Mouse (Mus musculus): ENCODE measurements around the gene Wfdc21. TPM values are rescaled to one million over a fixed set of nuclear protein-coding genes. Genes with fewer than 3 reads are reported as not detected.

The Wfdc21 gene
- polyA plus RNA-seq, 1 experiment, result 0.77 TPM

- Histone ChIP-seq H3K4me1 (ENCODE audit: control insufficient read depth, insufficient read depth, low read length) (no peaks in the 10 kb centered on the region), H3K4me3 (ENCODE audit: insufficient read depth, low read depth, low read length) (no peak overlapping the region), H3K27ac (ENCODE audit: insufficient read depth, low read depth, low read length) (no peak overlapping the region), H3K27me3 (replicated peaks; ENCODE audit: control insufficient read depth, insufficient read depth, low read length) (0 out of 2 replicates have a peak, but pooled peaks cover 1% of the 10 kb centered on the region), H3K36me3 (ENCODE audit: control insufficient read depth, insufficient read depth, low read length) (no peaks in the 10 kb centered on the region)
- TF ChIP-seq CTCF (conservative IDR thresholded peaks at IDR 0.05; ENCODE audit: insufficient read depth, insufficient read length, low read depth, low read length), result no peak
- no peak for TF ChIP-seq POLR2A (IDR thresholded peaks at IDR 0.05; ENCODE audit: low read depth, low read length)
- no peak for DNase-seq
Measured at GRCm38 (mm10) chr11:83720766-83721165, 26.0 kb upstream of the Wfdc21 start.

DNA sequence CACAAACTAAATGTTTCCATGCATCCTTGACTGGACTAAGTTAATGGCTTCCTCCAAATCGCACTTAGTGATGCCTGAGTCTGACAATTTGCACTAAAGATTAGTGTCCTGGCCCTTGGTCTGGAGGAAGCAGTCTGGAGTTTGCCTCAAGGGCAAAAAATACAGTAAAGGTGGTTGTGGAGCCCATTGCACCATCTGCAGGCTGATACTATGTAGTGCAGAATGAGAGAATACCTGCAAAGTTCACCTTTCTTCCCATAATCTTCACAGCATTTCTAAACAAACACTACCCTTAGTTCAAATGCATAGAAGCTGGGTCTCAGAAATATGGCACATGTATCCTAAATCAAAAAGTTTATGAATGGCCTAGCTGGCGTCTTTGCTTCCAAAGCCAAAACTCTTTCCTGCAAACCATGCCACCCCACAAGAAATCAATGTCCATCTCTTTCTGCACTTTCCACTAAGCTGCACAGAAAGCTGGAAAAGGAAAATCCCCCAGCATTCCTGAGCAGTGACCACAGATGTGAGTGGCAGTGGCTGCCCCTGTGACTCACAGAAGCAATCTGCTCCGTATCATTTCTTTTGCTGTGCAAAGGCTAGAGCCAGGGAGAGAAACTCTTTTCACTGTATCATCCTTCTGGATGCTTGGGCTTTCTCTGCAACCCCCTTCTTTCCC lies 17.8 kb upstream of the Wfdc21 start:
- no peaks in the 10 kb centered on the region for H3K36me3 ChIP-seq (ENCODE audit: control insufficient read depth, insufficient read depth, low read length)
- H3K4me3 ChIP-seq (ENCODE audit: insufficient read depth, low read depth, low read length), result no peak overlapping the region
- no peaks in the 10 kb centered on the region for H3K27me3 ChIP-seq (replicated peaks; ENCODE audit: control insufficient read depth, insufficient read depth, low read length)
- no peak overlapping the region for H3K27ac ChIP-seq (ENCODE audit: insufficient read depth, low read depth, low read length)
- H3K4me1 ChIP-seq (ENCODE audit: control insufficient read depth, insufficient read depth, low read length), result no peaks in the 10 kb centered on the region
- 58% methylated on average over 3 of the region's 3 CpGs for WGBS
- TF ChIP-seq CTCF (conservative IDR thresholded peaks at IDR 0.05; ENCODE audit: insufficient read depth, insufficient read length, low read depth, low read length) (peak; percentile 49), POLR2A (IDR thresholded peaks at IDR 0.05; ENCODE audit: low read depth, low read length) (no peak)
- peak; percentile 14 for DNase-seq

- DNase-seq, result no peak
- no peaks in the 10 kb centered on the region for H3K36me3 ChIP-seq (ENCODE audit: control insufficient read depth, insufficient read depth, low read length)
- H3K4me1 ChIP-seq (ENCODE audit: control insufficient read depth, insufficient read depth, low read length), result no peaks in the 10 kb centered on the region
- no peak overlapping the region for H3K4me3 ChIP-seq (ENCODE audit: insufficient read depth, low read depth, low read length)
- H3K27ac ChIP-seq (ENCODE audit: insufficient read depth, low read depth, low read length), result no peak overlapping the region
- H3K27me3 ChIP-seq (replicated peaks; ENCODE audit: control insufficient read depth, insufficient read depth, low read length), result no peaks in the 10 kb centered on the region
- WGBS, result 100% methylated on average over 1 of the region's 1 CpGs
- TF ChIP-seq POLR2A (IDR thresholded peaks at IDR 0.05; ENCODE audit: low read depth, low read length) (no peak), CTCF (conservative IDR thresholded peaks at IDR 0.05; ENCODE audit: insufficient read depth, insufficient read length, low read depth, low read length) (no peak)
Measured at GRCm38 (mm10) chr11:83731116-83731515, 15.6 kb upstream of the Wfdc21 start.

DNA sequence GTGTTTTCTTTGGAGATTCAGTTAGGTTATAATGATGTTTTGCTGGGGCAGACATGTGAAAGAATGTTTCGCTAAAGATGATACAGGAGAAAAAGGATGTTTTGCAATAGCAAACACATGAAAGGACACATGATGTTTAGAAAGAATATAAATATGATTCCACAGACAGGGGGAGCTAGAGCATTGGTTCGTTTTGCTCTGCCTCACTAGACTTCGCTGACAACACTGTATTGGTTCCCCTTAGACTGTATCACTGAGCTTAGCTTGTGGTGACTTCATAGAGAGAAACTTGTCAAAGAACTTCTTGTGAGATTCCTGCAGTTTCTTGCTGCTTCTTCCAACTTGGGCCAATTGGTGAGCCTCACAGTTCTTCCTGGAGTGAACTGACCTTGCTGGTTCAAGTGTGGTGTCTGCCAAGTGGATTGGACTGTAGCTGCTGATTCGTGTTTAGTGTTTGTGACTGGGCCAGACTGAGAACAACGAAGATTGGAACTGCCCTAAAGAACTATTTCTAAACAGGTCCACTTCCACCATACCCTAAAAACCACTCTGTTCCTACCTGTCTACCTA lies 13.6 kb upstream of the Wfdc21 start:
- WGBS, result 76% methylated on average over 5 of the region's 5 CpGs
- DNase-seq, result no peak
- no peak overlapping the region for H3K27ac ChIP-seq (ENCODE audit: insufficient read depth, low read depth, low read length)
- no peak overlapping the region for H3K4me3 ChIP-seq (ENCODE audit: insufficient read depth, low read depth, low read length)
- TF ChIP-seq CTCF (conservative IDR thresholded peaks at IDR 0.05; ENCODE audit: insufficient read depth, insufficient read length, low read depth, low read length) (no peak; the same call in 1 of the 2 replicates), POLR2A (IDR thresholded peaks at IDR 0.05; ENCODE audit: low read depth, low read length) (no peak)
- H3K27me3 ChIP-seq (replicated peaks; ENCODE audit: control insufficient read depth, insufficient read depth, low read length), result no peaks in the 10 kb centered on the region
- H3K4me1 ChIP-seq (ENCODE audit: control insufficient read depth, insufficient read depth, low read length), result no peaks in the 10 kb centered on the region
- H3K36me3 ChIP-seq (ENCODE audit: control insufficient read depth, insufficient read depth, low read length), result no peaks in the 10 kb centered on the region

GRCm38 (mm10) chr11:83734215-83734614 lies 12.5 kb upstream of the Wfdc21 start:
- Histone ChIP-seq H3K36me3 (ENCODE audit: control insufficient read depth, insufficient read depth, low read length) (no peaks in the 10 kb centered on the region), H3K4me3 (ENCODE audit: insufficient read depth, low read depth, low read length) (no peak overlapping the region), H3K27me3 (replicated peaks; ENCODE audit: control insufficient read depth, insufficient read depth, low read length) (no peaks in the 10 kb centered on the region), H3K27ac (ENCODE audit: insufficient read depth, low read depth, low read length) (no peak overlapping the region), H3K4me1 (ENCODE audit: control insufficient read depth, insufficient read depth, low read length) (no peaks in the 10 kb centered on the region)
- 79% methylated on average over 1 of the region's 1 CpGs for WGBS
- no peak for DNase-seq
- no peak for TF ChIP-seq POLR2A (IDR thresholded peaks at IDR 0.05; ENCODE audit: low read depth, low read length)
- TF ChIP-seq CTCF (conservative IDR thresholded peaks at IDR 0.05; ENCODE audit: insufficient read depth, insufficient read length, low read depth, low read length), result no peak

DNA sequence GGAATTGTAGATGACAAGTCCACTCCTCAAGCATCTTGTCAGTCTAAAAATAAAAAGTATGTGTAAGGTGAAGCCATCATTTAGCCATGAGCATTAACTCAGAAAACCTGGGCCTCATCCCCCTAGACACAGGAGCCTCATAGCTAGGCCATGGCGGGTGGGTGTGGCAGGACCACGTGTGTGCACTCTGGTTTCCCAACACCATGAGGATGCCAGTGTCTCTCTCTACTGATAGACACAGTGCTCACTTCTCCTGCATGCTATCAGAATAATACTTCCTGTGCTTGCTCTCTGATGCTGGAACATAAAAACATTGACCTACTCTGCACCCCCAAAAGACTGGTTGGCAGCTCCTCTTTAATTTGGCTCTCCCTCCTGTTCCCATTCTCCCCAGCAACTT lies 10.9 kb upstream of the Wfdc21 start:
- H3K27me3 ChIP-seq (replicated peaks; ENCODE audit: control insufficient read depth, insufficient read depth, low read length), result no peaks in the 10 kb centered on the region; the same call in 1 of the 2 replicates
- DNase-seq, result no peak
- TF ChIP-seq CTCF (conservative IDR thresholded peaks at IDR 0.05; ENCODE audit: insufficient read depth, insufficient read length, low read depth, low read length) (no peak), POLR2A (IDR thresholded peaks at IDR 0.05; ENCODE audit: low read depth, low read length) (no peak)
- no peak overlapping the region for H3K27ac ChIP-seq (ENCODE audit: insufficient read depth, low read depth, low read length)
- WGBS, result 81% methylated on average over 2 of the region's 2 CpGs
- H3K4me3 ChIP-seq (ENCODE audit: insufficient read depth, low read depth, low read length), result no peak overlapping the region
- H3K36me3 ChIP-seq (ENCODE audit: control insufficient read depth, insufficient read depth, low read length), result no peaks in the 10 kb centered on the region
- no peaks in the 10 kb centered on the region for H3K4me1 ChIP-seq (ENCODE audit: control insufficient read depth, insufficient read depth, low read length)

GRCm38 (mm10) chr11:83737109-83737558 lies 9.6 kb upstream of the Wfdc21 start:
- Histone ChIP-seq H3K27me3 (replicated peaks; ENCODE audit: control insufficient read depth, insufficient read depth, low read length) (no peaks in the 10 kb centered on the region; the same call in 1 of the 2 replicates), H3K27ac (ENCODE audit: insufficient read depth, low read depth, low read length) (no peak overlapping the region), H3K36me3 (ENCODE audit: control insufficient read depth, insufficient read depth, low read length) (no peaks in the 10 kb centered on the region), H3K4me3 (ENCODE audit: insufficient read depth, low read depth, low read length) (no peak overlapping the region), H3K4me1 (ENCODE audit: control insufficient read depth, insufficient read depth, low read length) (no peaks in the 10 kb centered on the region)
- WGBS, result 68% methylated on average over 3 of the region's 3 CpGs
- TF ChIP-seq POLR2A (IDR thresholded peaks at IDR 0.05; ENCODE audit: low read depth, low read length) (no peak), CTCF (conservative IDR thresholded peaks at IDR 0.05; ENCODE audit: insufficient read depth, insufficient read length, low read depth, low read length) (no peak)
- DNase-seq, result peak; percentile 6
